Mouse (Mus musculus): Measurements from ENCODE around the gene Large1. TPM values are rescaled to one million over a fixed set of nuclear protein-coding genes. Genes with fewer than 3 reads are reported as not detected.

Gene Large1
- polyA plus RNA-seq, 2 experiments = 0.56 to 1.1 TPM

DNA sequence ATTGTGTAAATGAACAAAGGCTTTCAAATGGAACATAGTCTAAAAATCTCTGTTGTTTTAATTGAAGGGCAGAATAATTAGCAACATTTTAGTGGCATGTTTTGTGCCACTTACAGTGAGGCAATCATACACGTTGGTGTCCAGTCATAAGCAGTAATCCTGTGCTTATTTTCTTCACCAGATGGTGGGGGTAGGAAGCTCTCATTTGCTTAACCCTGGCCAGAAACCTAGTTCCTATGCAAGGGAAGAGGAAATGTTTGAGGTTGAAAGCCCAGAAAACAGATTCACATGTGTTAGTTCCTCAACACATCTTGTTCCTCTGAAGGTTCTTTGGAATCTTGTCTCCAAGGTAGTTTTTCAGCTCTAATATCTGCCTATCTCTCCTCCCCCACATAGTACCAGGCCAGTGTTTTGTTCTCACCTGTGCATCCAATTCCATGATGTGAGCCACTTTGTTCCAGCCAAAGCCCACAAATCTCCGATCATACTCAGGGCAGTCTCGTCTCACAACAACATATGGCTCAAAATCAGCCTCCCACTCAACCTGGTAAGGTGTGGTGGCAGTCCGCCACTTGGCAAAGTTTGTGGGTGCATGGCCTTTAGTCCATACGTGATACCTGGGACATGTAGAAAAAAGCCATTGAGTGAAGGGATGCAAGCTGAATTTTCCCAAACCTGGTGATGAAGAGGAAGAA lies 535.5 kb downstream of the Large1 start:
- Histone ChIP-seq H3K36me3 (replicated peaks; ENCODE audit: control insufficient read depth, insufficient read depth, low read depth) (no peaks in the 10 kb centered on the region), H3K9me3 (ENCODE audit: control insufficient read depth, low read length) (no peaks in the 10 kb centered on the region), H3K27me3 (ENCODE audit: control insufficient read depth, insufficient read depth, low read length) (no peaks in the 10 kb centered on the region), H3K9ac (replicated peaks) (no peak overlapping the region), H3K27ac (no peak overlapping the region), H3K4me3 (ENCODE audit: insufficient read depth in 1 of 2, low read depth in 2 of 2, low read length in 2 of 2) (no peak overlapping the region), H3K4me1 (replicated peaks; ENCODE audit: control insufficient read depth in 2 of 2, insufficient read depth in 2 of 2, low read length in 1 of 2) (no peaks in the 10 kb centered on the region), H3K4me2 (ENCODE audit: low read depth) (no peak overlapping the region)
- TF ChIP-seq CTCF (IDR thresholded peaks at IDR 0.05; ENCODE audit: low read depth) = no peak
- no peak for TF ChIP-seq EP300 (IDR thresholded peaks at IDR 0.05; ENCODE audit: low read depth)
- WGBS (ENCODE audit: insufficient replicate concordance) = 53% methylated on average over 5 of the region's 5 CpGs
- ATAC-seq (ENCODE audit: insufficient read depth) = no peak
- no peak for DNase-seq (ENCODE audit: low read depth in 3 of 3, low spot score in 3 of 3)

DNA sequence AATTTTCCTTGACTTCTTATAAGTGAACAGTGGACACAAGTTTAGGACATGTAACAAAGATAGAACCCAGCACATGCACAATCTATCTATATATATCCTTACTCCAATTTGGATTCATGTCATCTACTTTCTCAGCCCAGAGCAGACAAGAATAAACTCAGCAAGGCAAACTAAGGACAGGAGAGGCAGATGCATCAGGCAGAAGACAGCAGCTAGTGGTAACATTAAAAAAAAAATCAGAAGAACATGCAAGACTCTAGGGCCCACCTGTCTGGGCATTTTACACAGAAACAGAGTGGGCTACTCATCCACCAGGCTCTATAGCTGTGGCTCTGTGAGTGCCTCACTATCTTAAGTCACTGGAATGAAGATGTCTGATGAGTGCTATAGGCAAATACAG lies 536.7 kb downstream of the Large1 start:
- Histone ChIP-seq H3K4me2 (ENCODE audit: low read depth) (no peak overlapping the region), H3K9ac (replicated peaks) (no peak overlapping the region), H3K27ac (no peak overlapping the region), H3K36me3 (replicated peaks; ENCODE audit: control insufficient read depth, insufficient read depth, low read depth) (no peaks in the 10 kb centered on the region), H3K27me3 (ENCODE audit: control insufficient read depth, insufficient read depth, low read length) (no peaks in the 10 kb centered on the region), H3K4me1 (replicated peaks; ENCODE audit: control insufficient read depth in 2 of 2, insufficient read depth in 2 of 2, low read length in 1 of 2) (no peaks in the 10 kb centered on the region), H3K9me3 (ENCODE audit: control insufficient read depth, low read length) (no peaks in the 10 kb centered on the region), H3K4me3 (ENCODE audit: insufficient read depth in 1 of 2, low read depth in 2 of 2, low read length in 2 of 2) (no peak overlapping the region)
- DNase-seq (ENCODE audit: low read depth in 3 of 3, low spot score in 3 of 3) = no peak
- TF ChIP-seq CTCF (IDR thresholded peaks at IDR 0.05; ENCODE audit: low read depth) (no peak), EP300 (IDR thresholded peaks at IDR 0.05; ENCODE audit: low read depth) (no peak)
- ATAC-seq (ENCODE audit: insufficient read depth) = no peak

- no peak for ATAC-seq (ENCODE audit: insufficient read depth)
These were observed 537.7 kb downstream of the Large1 start for GRCm38 (mm10) chr8:72815681-72816080.

GRCm38 (mm10) chr8:72812690-72813089 lies 540.6 kb downstream of the Large1 start:
- H3K36me3 ChIP-seq (replicated peaks; ENCODE audit: control insufficient read depth, insufficient read depth, low read depth) = no peaks in the 10 kb centered on the region

More at GRCm38 (mm10) chr8:72815681-72816080, 537.7 kb downstream of the Large1 start:
- Histone ChIP-seq H3K9ac (replicated peaks) (no peak overlapping the region), H3K9me3 (ENCODE audit: control insufficient read depth, low read length) (no peaks in the 10 kb centered on the region), H3K4me1 (replicated peaks; ENCODE audit: control insufficient read depth in 2 of 2, insufficient read depth in 2 of 2, low read length in 1 of 2) (no peaks in the 10 kb centered on the region), H3K27ac (no peak overlapping the region), H3K4me3 (ENCODE audit: insufficient read depth in 1 of 2, low read depth in 2 of 2, low read length in 2 of 2) (no peak overlapping the region), H3K4me2 (ENCODE audit: low read depth) (no peak overlapping the region), H3K36me3 (replicated peaks; ENCODE audit: control insufficient read depth, insufficient read depth, low read depth) (no peaks in the 10 kb centered on the region), H3K27me3 (ENCODE audit: control insufficient read depth, insufficient read depth, low read length) (no peaks in the 10 kb centered on the region)
- 40% methylated on average over 7 of the region's 7 CpGs for WGBS (ENCODE audit: insufficient replicate concordance)
- peak in 1 of 3 experiments; percentile 22 for DNase-seq (ENCODE audit: low read depth in 3 of 3, low spot score in 3 of 3)
- TF ChIP-seq EP300 (IDR thresholded peaks at IDR 0.05; ENCODE audit: low read depth) (no peak), CTCF (IDR thresholded peaks at IDR 0.05; ENCODE audit: low read depth) (0 out of 2 replicates have a peak, but pooled peaks have one; percentile 13)

GRCm38 (mm10) chr8:72801583-72801982 lies 551.8 kb downstream of the Large1 start:
- no peak for ATAC-seq (ENCODE audit: insufficient read depth)
- WGBS (ENCODE audit: insufficient replicate concordance) = 57% methylated on average over 2 of the region's 2 CpGs

More at GRCm38 (mm10) chr8:72812690-72813089, 540.6 kb downstream of the Large1 start:
- Histone ChIP-seq H3K4me2 (ENCODE audit: low read depth) (no peak overlapping the region), H3K4me3 (ENCODE audit: insufficient read depth in 1 of 2, low read depth in 2 of 2, low read length in 2 of 2) (no peak overlapping the region), H3K9ac (replicated peaks) (no peak overlapping the region), H3K27me3 (ENCODE audit: control insufficient read depth, insufficient read depth, low read length) (no peaks in the 10 kb centered on the region), H3K9me3 (ENCODE audit: control insufficient read depth, low read length) (no peaks in the 10 kb centered on the region), H3K4me1 (replicated peaks; ENCODE audit: control insufficient read depth in 2 of 2, insufficient read depth in 2 of 2, low read length in 1 of 2) (no peaks in the 10 kb centered on the region), H3K27ac (no peak overlapping the region)
- TF ChIP-seq CTCF (IDR thresholded peaks at IDR 0.05; ENCODE audit: low read depth) (no peak), EP300 (IDR thresholded peaks at IDR 0.05; ENCODE audit: low read depth) (no peak)
- no peak for ATAC-seq (ENCODE audit: insufficient read depth)
- WGBS (ENCODE audit: insufficient replicate concordance) = 71% methylated on average over 3 of the region's 3 CpGs
- no peak for DNase-seq (ENCODE audit: low read depth in 3 of 3, low spot score in 3 of 3)

More at GRCm38 (mm10) chr8:72801583-72801982, 551.8 kb downstream of the Large1 start:
- Histone ChIP-seq H3K4me1 (replicated peaks; ENCODE audit: control insufficient read depth in 2 of 2, insufficient read depth in 2 of 2, low read length in 1 of 2) (no peaks in the 10 kb centered on the region), H3K27ac (no peak overlapping the region), H3K9ac (replicated peaks) (no peak overlapping the region), H3K27me3 (ENCODE audit: control insufficient read depth, insufficient read depth, low read length) (no peaks in the 10 kb centered on the region), H3K9me3 (ENCODE audit: control insufficient read depth, low read length) (no peaks in the 10 kb centered on the region), H3K36me3 (replicated peaks; ENCODE audit: control insufficient read depth, insufficient read depth, low read depth) (no peaks in the 10 kb centered on the region), H3K4me2 (ENCODE audit: low read depth) (no peak overlapping the region), H3K4me3 (ENCODE audit: insufficient read depth in 1 of 2, low read depth in 2 of 2, low read length in 2 of 2) (no peak overlapping the region)
- DNase-seq (ENCODE audit: low read depth in 3 of 3, low spot score in 3 of 3) = no peak
- no peak for TF ChIP-seq CTCF (IDR thresholded peaks at IDR 0.05; ENCODE audit: low read depth)
- TF ChIP-seq EP300 (IDR thresholded peaks at IDR 0.05; ENCODE audit: low read depth) = no peak
